Mouse (Mus musculus) heart, embryonic 15.5 days (tissue): ENCODE data around the gene Lrrfip1. TPM values are rescaled to one million over a fixed set of nuclear protein-coding genes. Genes with fewer than 3 reads are reported as not detected.

Source experiments
- ATAC-seq: fragments of 200-750 bp; cut with Nextera tagmentation; replicated peaks from 2 replicates; pipeline ENCODE4 v1.8.0; 2017; ENCODE audit warnings: low read depth, moderate TSS enrichment; ENCODE audit not compliant: insufficient number of reproducible peaks, insufficient read depth, low FRiP score
- H3K27ac ChIP-seq: fragments of 300-500 bp; sonication (generic); 2 replicates; pipeline ENCODE4 v1.5.1; 2015; ENCODE audit warnings: mild to moderate bottlenecking, inconsistent platforms
- H3K27me3 ChIP-seq: fragments of 300-500 bp; sonication (generic); 2 replicates; pipeline ENCODE4 v1.6.1; 2015; ENCODE audit warnings: inconsistent platforms
- H3K36me3 ChIP-seq: fragments of 300-500 bp; sonication (generic); 2 replicates; pipeline ENCODE4 v1.6.1; 2015; ENCODE audit warnings: mild to moderate bottlenecking, inconsistent platforms
- H3K4me1 ChIP-seq: fragments of 300-500 bp; sonication (generic); replicated peaks from 2 replicates; pipeline ENCODE4 v1.6.1; 2015; ENCODE audit warnings: inconsistent platforms
- H3K4me2 ChIP-seq: fragments of 300-500 bp; sonication (generic); 2 replicates; pipeline ENCODE4 v1.6.1; 2015; ENCODE audit warnings: inconsistent platforms, mild to moderate bottlenecking, moderate library complexity
- H3K4me3 ChIP-seq: fragments of 300-500 bp; sonication (generic); 2 replicates; pipeline ENCODE4 v1.5.1; 2015; ENCODE audit warnings: mild to moderate bottlenecking, inconsistent platforms
- H3K9ac ChIP-seq: fragments of 300-500 bp; sonication (generic); 2 replicates; pipeline ENCODE4 v1.6.1; 2015; ENCODE audit warnings: mild to moderate bottlenecking, inconsistent platforms
- H3K9me3 ChIP-seq: fragments of 300-500 bp; sonication (generic); replicated peaks from 2 replicates; pipeline ENCODE4 v1.6.1; 2016; ENCODE audit warnings: inconsistent platforms
- WGBS: fragments of 180-500 bp; shearing (Covaris S2); methylation state at CpG from one replicate; pipeline ENCODE4 v1.1.7; 2015; ENCODE audit warnings: mixed read lengths; 5-methylcytosine and 5-hydroxymethylcytosine counted together
- polyA plus RNA-seq: library from polyadenylated mRNA; unstranded; fragments of >200 nt; fragmentation: Nextera tagmentation; extraction: Ambion mirVana; gene quantifications from 2 replicates; pipeline ENCODE4 v1.2.1, GENCODE M21; 2015

The Lrrfip1 gene
- polyA plus RNA-seq, 1 experiment from 2014 or later, result 149 TPM

DNA sequence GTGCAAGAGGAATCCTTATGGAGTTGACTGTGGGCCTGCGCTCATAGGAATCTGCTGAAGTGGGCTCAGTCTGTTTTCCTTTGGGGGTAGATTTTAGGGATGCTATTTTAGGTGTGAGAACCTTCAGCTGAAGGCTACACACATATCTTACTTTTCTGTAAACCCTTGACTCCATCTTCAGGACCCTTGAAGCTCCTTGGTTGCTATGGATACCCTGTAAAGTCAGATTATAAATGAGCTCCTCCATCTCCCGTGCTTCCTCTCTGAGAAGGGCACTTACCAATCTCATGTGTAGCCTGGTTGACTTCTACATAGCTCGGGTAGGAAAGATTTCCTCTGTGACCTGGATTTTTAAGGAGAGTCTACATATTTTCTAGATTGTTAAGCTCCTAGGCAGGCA lies 46.1 kb downstream of the Lrrfip1 start:
- H3K9me3 ChIP-seq, result no peaks in the 10 kb centered on the region
- no peaks in the 10 kb centered on the region for H3K27me3 ChIP-seq
- 60% methylated on average over 3 of the region's 3 CpGs for WGBS
- no peak overlapping the region for H3K9ac ChIP-seq
- H3K36me3 ChIP-seq, result no peaks in the 10 kb centered on the region
- no peak for ATAC-seq
- H3K4me3 ChIP-seq, result no peak overlapping the region
- H3K4me2 ChIP-seq, result no peak overlapping the region
- peak overlapping the region; percentile 81 for H3K27ac ChIP-seq
- H3K4me1 ChIP-seq, result peaks cover 81% of the 10 kb centered on the region

DNA sequence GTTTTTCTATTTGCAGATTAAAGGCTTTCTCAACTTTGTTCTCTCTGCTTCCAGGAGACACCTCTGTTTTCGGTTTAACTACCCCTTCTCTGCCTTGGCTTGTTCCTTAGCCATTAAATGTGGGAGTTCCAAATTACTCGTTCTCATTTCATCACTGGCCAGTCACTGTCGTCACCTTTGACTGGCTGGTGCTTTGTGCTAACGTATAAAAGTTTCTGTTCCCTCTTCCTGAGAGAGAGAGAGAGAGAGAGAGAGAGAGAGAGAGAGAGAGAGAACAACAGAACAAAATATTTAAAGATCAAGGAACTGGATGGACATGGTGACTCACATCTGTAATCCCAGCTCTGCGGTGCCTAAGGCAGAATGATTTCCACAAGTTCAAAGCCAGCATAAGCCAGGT lies 47.7 kb downstream of the Lrrfip1 start:
- ATAC-seq, result no peak
- Histone ChIP-seq H3K27ac (peak overlapping the region; percentile 40; the same call in 1 of the 2 replicates), H3K36me3 (no peaks in the 10 kb centered on the region), H3K27me3 (no peaks in the 10 kb centered on the region), H3K4me2 (no peak overlapping the region), H3K9me3 (no peaks in the 10 kb centered on the region), H3K9ac (no peak overlapping the region), H3K4me1 (peaks cover 76% of the 10 kb centered on the region), H3K4me3 (no peak overlapping the region)
- 47% methylated on average over 5 of the region's 5 CpGs for WGBS

- no peaks in the 10 kb centered on the region for H3K36me3 ChIP-seq
- H3K9me3 ChIP-seq, result no peaks in the 10 kb centered on the region
- no peak overlapping the region for H3K27ac ChIP-seq
- H3K27me3 ChIP-seq, result no peaks in the 10 kb centered on the region
- no peak overlapping the region for H3K4me2 ChIP-seq
- peaks cover 63% of the 10 kb centered on the region for H3K4me1 ChIP-seq
- WGBS, result 61% methylated on average over 6 of the region's 6 CpGs
- H3K4me3 ChIP-seq, result no peak overlapping the region
- ATAC-seq, result no peak
- H3K9ac ChIP-seq, result no peak overlapping the region
Measured at GRCm38 (mm10) chr1:91049296-91049695, 50.8 kb downstream of the Lrrfip1 start.

DNA sequence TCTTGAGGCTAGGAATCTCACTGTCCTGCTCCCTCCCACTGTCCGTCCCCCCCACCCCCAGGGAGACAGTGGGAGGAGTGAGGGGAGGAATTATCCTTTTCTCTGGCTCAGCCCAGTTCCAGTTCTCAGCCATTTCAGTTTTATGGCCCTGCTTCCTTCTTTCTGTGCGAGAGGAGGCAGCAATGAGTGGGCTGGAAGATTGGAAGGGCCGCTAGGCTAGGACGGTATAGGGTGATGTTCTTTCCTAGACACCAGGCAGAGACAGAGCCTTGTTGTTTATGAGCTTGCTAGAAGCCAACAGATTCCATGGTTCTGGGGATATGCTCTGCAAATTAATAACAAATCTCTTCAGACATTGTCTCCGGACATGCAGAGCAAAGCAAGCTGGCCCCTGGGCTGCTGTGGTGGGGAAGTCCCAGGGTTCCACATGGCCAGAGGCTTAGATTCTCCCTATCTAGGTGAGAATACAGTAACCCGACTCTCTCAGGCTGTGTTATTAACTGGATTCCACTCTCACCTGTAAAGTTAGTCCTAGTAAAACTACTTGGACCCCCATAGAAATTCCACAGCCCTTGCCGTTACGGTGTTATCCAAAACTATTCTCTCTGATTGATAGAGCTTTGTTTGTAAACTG lies 53.0 kb downstream of the Lrrfip1 start:
- peaks cover 66% of the 10 kb centered on the region for H3K4me1 ChIP-seq
- H3K27ac ChIP-seq, result peak overlapping the region; percentile 96; the same call in 1 of the 2 replicates
- H3K4me3 ChIP-seq, result no peak overlapping the region
- H3K9me3 ChIP-seq, result no peaks in the 10 kb centered on the region
- no peak overlapping the region for H3K9ac ChIP-seq
- peak overlapping the region; percentile 90 for H3K4me2 ChIP-seq
- H3K27me3 ChIP-seq, result no peaks in the 10 kb centered on the region
- WGBS, result 59% methylated on average over 8 of the region's 8 CpGs
- no peak for ATAC-seq
- no peaks in the 10 kb centered on the region for H3K36me3 ChIP-seq

- Histone ChIP-seq H3K9ac (peak overlapping the region; percentile 74), H3K27me3 (no peaks in the 10 kb centered on the region), H3K36me3 (no peaks in the 10 kb centered on the region), H3K27ac (peak overlapping the region; percentile 96), H3K4me2 (peak overlapping the region; percentile 90), H3K4me3 (peak overlapping the region; percentile 66), H3K4me1 (peaks cover 66% of the 10 kb centered on the region), H3K9me3 (no peaks in the 10 kb centered on the region)
- peak; percentile 90 for ATAC-seq
- 0% methylated on average over 28 of the region's 28 CpGs for WGBS
Measured at GRCm38 (mm10) chr1:91052747-91053181, 54.2 kb downstream of the Lrrfip1 start.

DNA sequence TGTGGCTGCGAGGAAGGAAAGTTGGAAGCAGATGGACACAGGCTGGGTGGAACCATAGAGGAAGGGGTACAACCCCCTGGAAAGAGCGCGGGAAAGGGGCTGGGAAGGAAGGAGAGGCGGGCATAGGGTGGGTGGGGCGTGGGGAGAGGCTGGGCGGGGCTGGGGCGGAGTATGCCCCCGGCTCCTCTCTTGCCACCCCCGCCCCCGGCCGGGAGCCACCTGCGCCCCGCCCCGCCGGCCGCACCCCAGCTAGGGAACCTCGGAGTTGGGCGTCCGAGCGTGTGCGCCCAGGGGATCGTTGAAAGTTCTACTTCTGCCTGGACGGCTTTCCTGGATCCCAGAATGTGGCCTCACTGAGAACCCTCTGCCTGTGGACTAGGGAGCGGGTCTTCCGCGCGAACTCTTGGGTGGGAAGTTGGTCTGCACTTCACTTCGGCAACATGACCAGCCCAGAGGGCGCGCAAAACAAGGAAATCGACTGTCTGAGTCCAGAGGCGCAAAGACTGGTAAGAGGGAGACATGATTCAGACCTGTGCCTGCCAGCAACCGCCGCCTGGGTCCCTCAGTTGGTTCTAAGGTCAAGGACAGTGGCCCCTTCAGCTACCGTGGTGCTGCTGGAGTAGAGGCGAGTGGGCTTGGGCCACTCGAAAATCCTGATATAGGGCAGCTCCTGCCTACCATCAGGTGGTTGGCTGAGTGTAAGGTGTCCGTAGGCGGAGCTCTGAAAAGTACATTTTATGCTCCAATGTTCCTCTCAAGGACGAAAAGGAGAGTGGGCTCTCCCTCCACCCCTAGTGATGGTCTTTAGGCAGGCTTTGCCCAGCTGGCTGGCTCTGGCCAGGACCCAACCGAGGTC lies 54.9 kb downstream of the Lrrfip1 start:
- peak overlapping the region; percentile 90 for H3K4me2 ChIP-seq
- no peaks in the 10 kb centered on the region for H3K9me3 ChIP-seq
- H3K4me1 ChIP-seq, result peaks cover 72% of the 10 kb centered on the region
- peak overlapping the region; percentile 66 for H3K4me3 ChIP-seq
- peak overlapping the region; percentile 74 for H3K9ac ChIP-seq
- WGBS, result 1% methylated on average over 38 of the region's 41 CpGs
- no peaks in the 10 kb centered on the region for H3K27me3 ChIP-seq
- peak; percentile 76 for ATAC-seq
- H3K27ac ChIP-seq, result peak overlapping the region; percentile 96
- H3K36me3 ChIP-seq, result no peaks in the 10 kb centered on the region

- Histone ChIP-seq H3K27me3 (no peaks in the 10 kb centered on the region), H3K36me3 (no peaks in the 10 kb centered on the region), H3K4me2 (peak overlapping the region; percentile 90), H3K9ac (peak overlapping the region; percentile 74), H3K27ac (peak overlapping the region; percentile 96), H3K9me3 (no peaks in the 10 kb centered on the region), H3K4me1 (peaks cover 72% of the 10 kb centered on the region), H3K4me3 (peak overlapping the region; percentile 66)
- 17% methylated on average over 10 of the region's 10 CpGs for WGBS
- ATAC-seq, result no peak
Measured at GRCm38 (mm10) chr1:91054074-91054471, 55.5 kb downstream of the Lrrfip1 start.

- Histone ChIP-seq H3K4me1 (peaks cover 77% of the 10 kb centered on the region), H3K4me2 (peak overlapping the region; percentile 90), H3K9ac (peak overlapping the region; percentile 74), H3K36me3 (no peaks in the 10 kb centered on the region), H3K27me3 (no peaks in the 10 kb centered on the region), H3K9me3 (no peaks in the 10 kb centered on the region), H3K27ac (peak overlapping the region; percentile 96), H3K4me3 (peak overlapping the region; percentile 66)
- no peak for ATAC-seq
- WGBS, result 26% methylated on average over 3 of the region's 3 CpGs
Measured at GRCm38 (mm10) chr1:91054815-91055214, 56.3 kb downstream of the Lrrfip1 start.

DNA sequence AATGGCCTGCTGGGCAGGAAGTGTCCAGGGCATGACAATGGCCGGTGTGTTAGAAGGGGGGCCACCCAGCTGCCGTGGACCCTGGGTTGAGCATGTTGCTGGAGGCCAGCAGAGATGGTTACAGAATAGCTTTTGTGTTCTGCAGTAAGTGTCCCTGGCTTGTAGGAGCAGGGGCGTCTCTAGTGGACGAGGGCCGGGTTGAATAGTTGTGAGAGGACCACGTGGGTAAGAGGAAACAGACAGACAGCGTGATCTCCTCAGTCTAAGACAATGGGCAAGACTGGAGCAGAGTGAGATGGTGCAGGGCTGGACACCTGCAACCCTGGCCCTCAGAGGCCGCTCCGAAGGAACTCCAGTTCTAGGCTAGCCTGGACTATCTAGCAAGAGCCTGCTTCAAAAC lies 57.2 kb downstream of the Lrrfip1 start:
- Histone ChIP-seq H3K9ac (peak overlapping the region; percentile 74), H3K4me3 (peak overlapping the region; percentile 66), H3K9me3 (no peaks in the 10 kb centered on the region), H3K27me3 (no peaks in the 10 kb centered on the region), H3K36me3 (no peaks in the 10 kb centered on the region), H3K27ac (peak overlapping the region; percentile 96), H3K4me1 (peaks cover 80% of the 10 kb centered on the region), H3K4me2 (peak overlapping the region; percentile 90)
- WGBS, result 37% methylated on average over 9 of the region's 9 CpGs
- no peak for ATAC-seq

- Histone ChIP-seq H3K4me3 (peak overlapping the region; percentile 66), H3K4me2 (peak overlapping the region; percentile 90), H3K27me3 (no peaks in the 10 kb centered on the region), H3K27ac (peak overlapping the region; percentile 96), H3K9me3 (no peaks in the 10 kb centered on the region), H3K4me1 (peaks cover 80% of the 10 kb centered on the region), H3K36me3 (no peaks in the 10 kb centered on the region), H3K9ac (peak overlapping the region; percentile 32)
- ATAC-seq, result no peak
- 51% methylated on average over 8 of the region's 8 CpGs for WGBS
Measured at GRCm38 (mm10) chr1:91056416-91056815, 57.9 kb downstream of the Lrrfip1 start.

DNA sequence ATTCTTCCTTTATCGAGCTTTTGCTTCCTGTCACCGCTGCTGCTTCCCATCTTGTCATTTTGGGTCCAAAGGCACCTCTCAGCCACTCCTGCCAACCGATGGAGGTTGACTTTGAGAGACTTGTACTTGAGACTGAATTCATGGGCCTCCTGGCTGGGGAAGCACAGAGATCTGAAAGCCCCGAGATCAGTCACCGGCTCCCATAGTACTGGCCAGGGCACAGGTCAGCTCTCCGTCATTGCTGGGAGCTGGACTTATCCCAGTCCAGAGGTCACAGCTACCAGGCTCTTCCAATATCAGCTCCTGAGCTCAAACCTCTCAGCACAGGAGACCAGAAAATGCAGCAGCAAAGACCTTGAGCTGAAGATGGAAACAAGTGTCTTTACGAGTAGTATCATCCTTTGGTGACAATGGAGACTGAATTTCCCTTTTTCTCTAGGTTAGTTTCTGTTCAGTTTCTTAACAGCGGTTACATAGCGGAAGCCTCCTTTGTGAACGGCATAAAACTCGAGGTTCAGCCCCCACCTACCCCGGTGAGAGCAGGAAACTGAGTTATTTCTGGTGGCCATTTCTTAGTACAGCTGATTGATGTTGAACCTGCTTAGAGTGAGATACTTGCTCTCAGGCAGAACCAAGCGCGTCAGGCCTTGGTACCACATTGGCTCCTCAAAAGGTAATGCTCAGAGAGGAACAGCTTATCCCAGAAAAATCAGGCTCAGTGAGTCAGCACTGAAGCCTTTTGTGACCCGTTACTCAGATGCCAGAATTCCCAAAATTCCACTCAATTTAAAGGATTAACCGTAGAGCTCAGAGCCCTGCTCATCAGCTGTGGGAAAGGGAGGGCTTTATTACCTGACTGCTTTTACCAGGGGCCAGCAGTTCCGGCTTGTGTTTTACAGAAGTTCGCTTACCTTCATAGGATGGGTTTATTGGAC lies 59.0 kb downstream of the Lrrfip1 start:
- H3K4me1 ChIP-seq, result peaks cover 80% of the 10 kb centered on the region
- peak overlapping the region; percentile 66; the same call in 1 of the 2 replicates for H3K4me3 ChIP-seq
- ATAC-seq, result no peak
- peak overlapping the region; percentile 20; the same call in 1 of the 2 replicates for H3K9ac ChIP-seq
- H3K27ac ChIP-seq, result peak overlapping the region; percentile 96
- H3K27me3 ChIP-seq, result no peaks in the 10 kb centered on the region
- 43% methylated on average over 18 of the region's 18 CpGs for WGBS
- no peaks in the 10 kb centered on the region for H3K9me3 ChIP-seq
- peak overlapping the region; percentile 90 for H3K4me2 ChIP-seq
- H3K36me3 ChIP-seq, result no peaks in the 10 kb centered on the region
